Mouse (Mus musculus) hindbrain, embryonic 14.5 days (tissue): Measurements from ENCODE around the gene Magea1. TPM values are rescaled to one million over a fixed set of nuclear protein-coding genes. Genes with fewer than 3 reads are reported as not detected.
A peak's percentile ranks its signal among the peaks of the same experiment; 100 is the strongest.
"Not testable (repeated sequence)": the region's sequence is repeated elsewhere in the genome, so short reads cannot be mapped to it uniquely, and the experiment has no call there.

Source experiments
- ATAC-seq: fragments of 200-750 bp; cut with Nextera tagmentation; 2 replicates; pipeline ENCODE4 v1.8.0; 2017; ENCODE audit warnings: moderate number of reproducible peaks, mild to moderate bottlenecking, moderate TSS enrichment, moderate library complexity; ENCODE audit not compliant: low FRiP score
- DNase-seq: peaks from one replicate; pipeline ENCODE4 v3.0.0-alpha.2; 2015; ENCODE audit warnings: low spot score
- H3K27ac ChIP-seq: fragments of 300-500 bp; sonication (generic); 2 replicates; pipeline ENCODE4 v1.5.1; 2014; ENCODE audit warnings: mild to moderate bottlenecking, moderate library complexity
- H3K27me3 ChIP-seq: fragments of 300-500 bp; sonication (generic); 2 replicates; pipeline ENCODE4 v1.6.1; 2014; ENCODE audit warnings: mild to moderate bottlenecking, low read length, mixed read lengths; ENCODE audit not compliant: control insufficient read depth, insufficient read depth
- H3K36me3 ChIP-seq: fragments of 300-500 bp; sonication (generic); replicated peaks from 2 replicates; pipeline ENCODE4 v1.6.1; 2014; ENCODE audit not compliant: control insufficient read depth, insufficient read depth
- H3K4me1 ChIP-seq: fragments of 300-500 bp; sonication (generic); replicated peaks from 2 replicates; pipeline ENCODE4 v1.6.1; 2014; ENCODE audit warnings: antibody characterized with exemption, low read length, mixed read lengths; ENCODE audit not compliant: control insufficient read depth, insufficient read depth
- H3K4me2 ChIP-seq: fragments of 300-500 bp; sonication (generic); replicated peaks from 2 replicates; pipeline ENCODE4 v1.6.1; 2014; ENCODE audit warnings: mild to moderate bottlenecking, moderate library complexity
- H3K4me3 ChIP-seq: fragments of 300-500 bp; sonication (generic); replicated peaks from 2 replicates; pipeline ENCODE4 v1.5.1; 2014; ENCODE audit warnings: mild to moderate bottlenecking, low read length
- H3K9ac ChIP-seq: fragments of 300-500 bp; sonication (generic); 2 replicates; pipeline ENCODE4 v1.6.1; 2014
- H3K9me3 ChIP-seq: fragments of 300-500 bp; sonication (generic); 2 replicates; pipeline ENCODE4 v1.6.1; 2016; ENCODE audit warnings: low read length; ENCODE audit not compliant: control insufficient read depth
- WGBS: fragments of 180-500 bp; shearing (Covaris S2); extraction: QIAGEN DNeasy Blood & Tissue Kit; methylation state at CpG from one replicate; pipeline ENCODE4 v1.1.7; 2014; 5-methylcytosine and 5-hydroxymethylcytosine counted together
- polyA plus RNA-seq: library from polyadenylated mRNA; unstranded; fragments of >200 nt; fragmentation: Nextera tagmentation; extraction: Ambion mirVana; gene quantifications from 2 replicates; pipeline ENCODE4 v1.2.1, GENCODE M21; 2014

Magea1 gene
- polyA plus RNA-seq: not detected in 2 replicates

GRCm38 (mm10) chrX:155089693-155090092, at the start of gene Magea1:
TSS of gene Magea1 (minus strand) at chrX:155089793.
- not testable (repeated sequence) for ATAC-seq, H3K4me3 ChIP-seq, H3K9ac ChIP-seq, H3K4me2 ChIP-seq, H3K27ac ChIP-seq, H3K9me3 ChIP-seq, H3K27me3 ChIP-seq, H3K36me3 ChIP-seq, H3K4me1 ChIP-seq, DNase-seq
- 100% methylated on average over 1 of the region's 2 CpGs for WGBS

GRCm38 (mm10) chrX:155128312-155128711, 38.7 kb upstream of the Magea1 start, which contains the start of gene Cldn34b2:
TSS of gene Cldn34b2 (minus strand) at chrX:155128412.
- DNase-seq, H3K27ac ChIP-seq, H3K4me2 ChIP-seq, H3K36me3 ChIP-seq, H3K9ac ChIP-seq, H3K27me3 ChIP-seq, H3K4me3 ChIP-seq, H3K4me1 ChIP-seq, ATAC-seq, H3K9me3 ChIP-seq: not testable (repeated sequence)
- 91% methylated on average over 3 of the region's 3 CpGs for WGBS

- Histone ChIP-seq H3K27ac (no peak overlapping the region), H3K4me1 (no peaks in the 10 kb centered on the region), H3K4me3 (no peak overlapping the region), H3K9me3 (no peaks in the 10 kb centered on the region), H3K27me3 (no peaks in the 10 kb centered on the region), H3K9ac (no peak overlapping the region), H3K4me2 (no peak overlapping the region), H3K36me3 (no peaks in the 10 kb centered on the region)
- peak; percentile 28 for DNase-seq
- no peak for ATAC-seq
These were observed 8.4 kb upstream of the Magea1 start for GRCm38 (mm10) chrX:155098024-155098423.

GRCm38 (mm10) chrX:155093566-155093965, 4.0 kb upstream of the Magea1 start, which contains the start of gene Magea2:
TSS of gene Magea2 (minus strand) at chrX:155093666.
- not testable (repeated sequence) for H3K27me3 ChIP-seq, H3K36me3 ChIP-seq, DNase-seq, H3K4me2 ChIP-seq, H3K9ac ChIP-seq, H3K4me3 ChIP-seq, H3K9me3 ChIP-seq, ATAC-seq, H3K27ac ChIP-seq, H3K4me1 ChIP-seq
- WGBS: 85% methylated on average over 3 of the region's 4 CpGs

GRCm38 (mm10) chrX:155063045-155063444, 26.5 kb downstream of the Magea1 start, which contains the start of gene Magea5:
TSS of gene Magea5 (minus strand) at chrX:155063145.
- not testable (repeated sequence) for H3K9ac ChIP-seq, H3K4me3 ChIP-seq, H3K4me1 ChIP-seq, DNase-seq, ATAC-seq, H3K27ac ChIP-seq, H3K4me2 ChIP-seq, H3K27me3 ChIP-seq, H3K36me3 ChIP-seq, H3K9me3 ChIP-seq
- WGBS: 89% methylated on average over 16 of the region's 16 CpGs

Other genes starting within 250 kb of the Magea1 start
- not detected in 2 replicates for gene Cldn34b1, start 199.5 kb downstream of the Magea1 start, polyA plus RNA-seq
- gene Magea6, start 153.8 kb downstream of the Magea1 start, polyA plus RNA-seq: not detected in 2 replicates
- not detected in 2 replicates for gene Magea3, start 140.3 kb downstream of the Magea1 start, polyA plus RNA-seq
- gene Magea8, start 93.9 kb downstream of the Magea1 start, polyA plus RNA-seq: not detected in 2 replicates
- gene Magea5, start 26.6 kb downstream of the Magea1 start, polyA plus RNA-seq: not detected in 2 replicates
- gene Magea2, start 3.9 kb upstream of the Magea1 start, polyA plus RNA-seq: not detected in 2 replicates
- gene Cldn34b2, start 38.6 kb upstream of the Magea1 start, polyA plus RNA-seq: not detected in 2 replicates
- 79.8 and 80.0 TPM in 2 replicates for gene Sat1, start 126.7 kb upstream of the Magea1 start, polyA plus RNA-seq
- 52.5 and 52.8 TPM in 2 replicates for gene Acot9, start 172.7 kb upstream of the Magea1 start, polyA plus RNA-seq